Mouse (Mus musculus) urinary bladder, postnatal 4 days (tissue): ENCODE results near the gene Chmp4b.

ENCODE experiments used
- DNase-seq, 2 experiments: peaks; one replicate each; pipeline ENCODE4 v3.0.0; 2021 to 2022; ENCODE audit warnings: low spot score in 2 of 2

Gene Chmp4b

GRCm38 (mm10) chr2:154682712-154683111 is 31.2 kb downstream of the Chmp4b start:
- DNase-seq: no peak

GRCm38 (mm10) chr2:154684901-154685470 is 33.5 kb downstream of the Chmp4b start:
- DNase-seq: no peak

DNA sequence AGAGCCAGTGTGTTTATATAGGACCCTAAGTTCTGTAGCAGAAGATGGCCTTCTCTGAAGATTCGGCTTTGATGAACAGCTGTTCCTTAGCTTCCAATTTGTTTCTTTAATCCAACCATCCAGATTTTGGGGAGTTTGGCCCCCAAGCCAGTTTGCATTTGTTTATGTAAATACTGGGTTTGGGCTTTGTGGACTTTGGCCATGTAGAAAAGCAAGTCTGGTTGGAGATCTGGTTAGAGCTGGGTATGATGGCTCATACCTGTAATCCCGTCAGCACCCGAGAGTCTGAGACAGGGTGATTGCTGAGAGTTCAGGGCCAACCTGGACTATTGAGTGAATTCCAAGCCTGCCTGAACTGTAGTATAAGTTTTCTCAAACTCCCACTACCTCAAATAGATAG is 34.3 kb downstream of the Chmp4b start:
- no peak for DNase-seq

DNA sequence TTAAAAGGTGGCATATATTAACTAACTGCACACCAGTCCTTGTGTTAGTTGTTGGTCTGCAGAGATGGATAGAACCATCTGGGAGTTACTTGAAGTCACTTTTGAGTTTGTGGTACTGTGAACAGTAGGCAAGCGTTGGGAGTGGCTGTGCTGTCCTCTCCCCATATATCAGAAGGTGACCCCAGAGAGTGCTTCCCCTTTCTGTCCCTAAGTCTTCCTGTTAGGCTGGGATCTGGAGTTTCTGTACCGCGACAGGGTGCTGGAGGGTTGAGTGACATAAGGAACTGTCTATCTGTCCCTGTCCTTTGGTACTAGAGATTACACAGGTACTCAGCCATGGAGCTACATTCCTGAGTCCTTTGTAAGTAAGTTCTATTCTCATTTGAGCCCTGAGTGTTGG is 35.3 kb downstream of the Chmp4b start:
- DNase-seq: no peak

DNA sequence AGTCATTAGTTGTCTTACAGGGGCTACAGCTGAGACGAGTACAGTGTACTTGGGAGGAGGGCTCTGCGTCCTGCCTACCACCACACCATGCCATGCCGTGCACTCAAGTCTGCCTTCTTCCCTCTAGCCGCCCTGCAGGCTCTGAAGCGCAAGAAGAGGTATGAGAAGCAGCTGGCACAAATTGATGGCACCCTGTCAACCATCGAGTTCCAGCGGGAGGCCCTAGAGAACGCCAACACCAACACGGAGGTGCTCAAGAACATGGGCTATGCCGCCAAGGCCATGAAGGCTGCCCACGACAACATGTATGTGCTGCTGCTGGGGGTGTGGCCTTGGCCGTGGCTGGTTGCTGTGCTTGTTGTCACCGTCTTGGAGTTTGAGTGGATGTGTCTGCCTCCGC is 37.9 kb downstream of the Chmp4b start:
- DNase-seq: no peak

- no peak for DNase-seq
Observed at GRCm38 (mm10) chr2:154690959-154691358, 39.5 kb downstream of the Chmp4b start.

- no peak for DNase-seq
Observed at GRCm38 (mm10) chr2:154693186-154693940, 41.9 kb downstream of the Chmp4b start.

DNA sequence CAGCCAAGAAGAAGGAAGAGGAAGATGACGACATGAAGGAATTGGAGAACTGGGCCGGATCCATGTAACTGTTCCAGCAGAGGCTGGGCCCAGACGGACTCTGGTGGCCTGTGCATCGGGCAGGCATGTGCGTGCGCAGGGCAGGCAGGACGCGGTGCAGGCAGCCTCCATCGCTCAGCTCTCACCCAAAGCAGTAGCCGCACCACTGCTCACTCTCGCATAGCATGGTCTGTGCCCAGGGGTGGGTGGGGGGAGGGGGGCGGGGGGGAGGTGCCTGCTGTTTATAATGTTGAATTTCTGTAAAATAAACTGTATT is 42.4 kb downstream of the Chmp4b start:
- peak; percentile 36 to 67 for DNase-seq

DNA sequence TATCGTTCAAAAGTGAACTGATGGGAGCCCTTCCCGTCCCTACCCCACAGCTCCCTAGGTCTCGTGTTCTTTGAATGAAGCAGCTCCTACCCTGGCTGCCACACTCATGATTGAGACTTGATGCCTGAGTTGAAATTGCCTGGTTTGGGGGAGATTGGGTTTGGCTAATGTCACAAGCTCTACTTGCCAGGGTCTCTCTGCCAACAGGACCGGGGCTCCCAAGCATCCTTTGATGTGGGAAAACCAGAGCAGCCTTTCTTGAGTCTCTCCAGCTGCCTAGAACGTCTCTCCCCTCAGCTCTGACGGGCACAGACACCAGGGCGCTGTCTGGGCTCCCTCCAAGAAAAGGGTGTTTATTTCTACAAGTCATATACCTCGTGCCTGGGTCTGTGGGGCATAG is 44.2 kb downstream of the Chmp4b start:
- DNase-seq: no peak

GRCm38 (mm10) chr2:154696660-154697059 is 45.2 kb downstream of the Chmp4b start:
- no peak for DNase-seq

GRCm38 (mm10) chr2:154699360-154699759 is 47.9 kb downstream of the Chmp4b start:
- no peak for DNase-seq

DNA sequence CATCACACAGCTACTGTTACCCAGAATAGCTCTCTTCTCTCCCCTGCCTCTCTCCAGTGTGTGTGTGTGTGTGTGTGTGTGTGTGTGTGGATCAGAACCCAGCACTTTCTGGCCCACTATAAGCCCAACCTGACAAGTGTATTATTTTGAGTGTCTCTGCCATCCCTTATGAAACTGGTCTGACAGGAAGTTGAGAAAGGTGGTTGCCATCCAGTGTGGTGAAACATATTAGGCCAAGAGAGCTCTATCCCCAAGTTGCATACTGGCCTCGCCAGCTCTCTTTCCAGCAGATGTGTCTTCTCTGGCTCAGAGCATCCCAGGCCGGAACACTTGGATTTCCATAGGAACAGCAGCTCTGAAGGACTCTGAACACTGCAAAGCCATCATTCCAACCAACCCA is 48.7 kb downstream of the Chmp4b start:
- DNase-seq: no peak

DNA sequence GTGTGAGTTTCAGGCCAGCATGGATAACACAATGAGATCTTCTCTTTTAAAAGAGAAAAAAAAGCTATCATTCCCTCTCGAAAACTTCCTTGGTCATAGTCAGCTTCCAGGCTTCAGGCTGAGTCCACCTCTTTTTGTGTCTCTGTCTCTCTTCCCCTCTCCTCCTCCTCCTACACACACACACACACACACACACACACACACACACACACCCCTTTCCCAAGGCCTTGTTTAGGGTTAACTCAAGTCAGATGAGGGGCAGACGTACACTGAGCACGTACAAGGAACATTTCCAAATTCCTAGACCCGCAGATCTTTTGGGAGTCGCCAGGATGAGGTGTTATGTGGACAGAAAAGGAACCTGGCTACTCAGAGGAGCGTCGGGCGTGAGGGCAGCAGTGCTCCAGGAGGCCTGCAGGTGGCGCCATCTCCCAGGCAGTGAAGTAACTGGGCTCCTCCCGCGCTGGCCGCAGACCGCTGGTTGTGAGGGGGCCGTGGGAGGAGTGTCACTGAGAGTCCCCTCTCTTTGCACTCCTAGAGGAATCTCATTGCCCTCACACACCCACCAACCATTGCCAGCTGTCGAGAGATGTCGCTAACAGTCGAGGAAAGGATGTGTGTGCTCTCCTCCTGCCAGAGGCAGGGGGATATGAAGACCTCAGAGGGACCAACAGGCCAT is 51.3 kb downstream of the Chmp4b start:
- peak; percentile 44 to 71 for DNase-seq

DNA sequence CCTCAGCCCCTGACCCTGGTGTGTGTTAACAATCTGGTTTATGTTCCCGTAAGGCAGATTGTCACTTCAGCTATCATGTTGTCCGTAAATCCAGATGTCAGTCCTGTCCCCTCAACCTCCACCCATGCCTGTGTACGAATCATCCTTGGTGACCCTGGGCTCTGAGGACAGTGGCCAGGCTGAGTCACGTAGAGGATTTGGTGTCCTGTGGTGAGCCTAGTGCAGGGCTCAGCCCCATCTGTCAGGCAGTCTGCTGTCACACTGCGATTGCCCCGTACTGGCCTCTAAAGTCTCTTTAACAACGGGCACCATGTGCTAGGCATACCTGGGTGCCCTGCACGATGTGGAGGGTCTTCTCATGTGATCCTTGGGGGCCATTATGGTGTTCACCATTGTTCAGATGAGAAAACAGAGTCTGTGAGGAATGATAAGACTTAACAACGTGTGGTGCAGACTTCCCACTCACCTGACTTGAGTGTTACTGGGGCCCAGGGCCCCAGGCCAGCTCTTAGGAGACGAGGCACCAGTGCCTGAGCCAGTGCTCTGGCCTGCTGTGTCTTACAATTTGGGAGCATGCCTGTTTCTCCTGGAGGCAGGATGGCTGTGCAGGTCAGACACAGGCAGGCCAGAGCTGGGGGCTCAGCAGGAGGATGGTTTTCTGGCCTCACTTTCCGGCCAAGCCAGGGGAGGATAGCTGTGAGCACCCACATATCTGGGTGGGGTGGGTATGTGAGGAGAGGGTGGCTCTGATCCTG is 55.2 kb downstream of the Chmp4b start:
- DNase-seq: no peak

DNA sequence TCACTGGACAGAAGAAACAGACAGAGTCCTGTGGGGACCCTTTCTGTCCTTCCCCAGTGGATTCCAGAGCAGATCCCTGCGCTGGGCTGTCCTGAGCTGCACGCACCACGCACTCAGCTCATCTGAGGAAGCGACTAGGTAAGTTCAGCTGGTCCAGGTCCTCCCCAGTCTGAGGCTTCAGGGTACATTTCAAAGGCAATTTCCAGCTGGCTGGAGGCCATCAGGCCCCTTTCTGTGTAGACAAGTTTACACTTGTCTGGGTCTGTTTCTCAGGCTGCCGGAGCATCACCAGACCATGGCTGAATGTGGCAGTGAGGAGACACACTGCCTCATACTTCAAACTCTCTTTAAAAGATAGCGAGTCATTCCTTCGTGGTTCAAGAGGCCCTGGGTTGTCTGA is 55.8 kb downstream of the Chmp4b start:
- DNase-seq: no peak

DNA sequence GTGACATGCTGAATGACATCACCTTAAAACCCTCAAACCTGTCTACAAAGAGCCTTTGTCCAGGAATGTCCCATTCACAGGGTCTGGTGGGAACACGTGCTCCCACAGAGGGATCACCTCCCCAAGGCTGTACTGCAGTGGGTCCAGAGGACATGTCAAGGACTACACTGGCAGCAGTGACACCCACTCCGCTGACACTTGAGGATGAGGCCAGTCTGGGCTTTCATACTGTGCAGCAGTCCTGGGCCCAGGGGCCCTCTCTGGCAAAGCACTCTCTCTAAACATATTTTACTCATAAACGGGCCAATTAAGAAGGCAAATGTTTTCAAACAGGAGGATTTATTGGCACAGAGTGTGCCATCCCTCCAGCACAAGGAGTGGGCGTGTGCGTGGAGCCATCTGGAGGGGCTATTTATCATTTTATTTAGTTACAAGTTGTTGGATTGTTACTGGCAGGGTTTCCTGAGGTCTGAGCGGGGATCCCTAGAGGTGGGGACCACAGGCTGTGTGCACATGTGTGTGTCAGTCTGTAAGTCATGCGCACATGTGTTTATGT is 56.4 kb downstream of the Chmp4b start:
- no peak for DNase-seq

- DNase-seq: no peak
Observed at GRCm38 (mm10) chr2:154711701-154712100, 60.2 kb downstream of the Chmp4b start.

- peak in 1 of 2 experiments; percentile 48 for DNase-seq
Observed at GRCm38 (mm10) chr2:154712271-154712677, 60.8 kb downstream of the Chmp4b start.

GRCm38 (mm10) chr2:154713083-154713482 is 61.6 kb downstream of the Chmp4b start:
- no peak for DNase-seq

- no peak for DNase-seq
Observed at GRCm38 (mm10) chr2:154713964-154714363, 62.5 kb downstream of the Chmp4b start.

DNA sequence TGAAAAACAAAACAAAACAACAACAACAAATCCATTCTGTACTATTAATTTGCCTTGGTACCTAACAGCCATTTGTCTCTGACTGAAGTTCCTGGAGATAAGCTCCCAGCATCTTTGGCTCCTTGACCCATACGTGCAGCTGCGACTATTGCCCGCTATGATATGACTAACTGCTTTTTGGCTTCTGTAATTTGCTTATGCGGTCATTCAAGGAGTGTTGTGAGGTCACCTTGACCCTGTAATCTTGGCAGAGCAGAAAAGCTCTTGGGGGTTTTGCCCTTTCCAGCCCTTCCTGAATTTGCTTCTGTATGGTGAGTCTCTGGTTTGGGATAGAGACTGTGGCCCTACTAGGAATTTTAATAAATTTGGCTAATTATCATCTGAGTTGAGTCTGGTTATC is 65.1 kb downstream of the Chmp4b start:
- DNase-seq: no peak

DNA sequence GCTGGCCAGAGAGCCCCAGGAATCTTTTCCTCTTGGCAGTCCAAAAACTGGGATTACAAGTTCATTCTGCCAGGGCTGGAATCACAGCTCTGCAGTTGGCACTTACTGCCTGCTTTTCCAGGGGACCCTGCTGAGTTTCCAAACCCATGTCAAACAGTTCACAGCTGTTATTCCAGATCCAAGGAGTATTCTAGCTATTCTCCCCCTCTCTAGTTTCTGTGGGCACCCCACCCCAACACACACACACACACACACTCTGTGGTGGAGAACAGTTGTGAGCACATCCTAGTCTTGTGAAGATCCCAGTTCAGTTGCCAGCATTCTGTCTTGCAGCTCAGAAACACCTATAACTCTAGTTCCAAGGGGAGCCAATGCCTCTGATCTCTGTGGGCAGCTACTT is 65.6 kb downstream of the Chmp4b start:
- no peak for DNase-seq
